Mouse (Mus musculus) kidney, embryonic 14.5 days (tissue): ENCODE data around the gene Krtap29-1. TPM values are rescaled to one million over a fixed set of nuclear protein-coding genes. Genes with fewer than 3 reads are reported as not detected.

ENCODE experiments used
- ATAC-seq: fragments of 200-750 bp; cut with Nextera tagmentation; 2 replicates; pipeline ENCODE4 v1.8.0; 2017; ENCODE audit warnings: moderate number of reproducible peaks, mild to moderate bottlenecking, moderate TSS enrichment, moderate library complexity; ENCODE audit not compliant: low FRiP score, low TSS enrichment
- H3K27ac ChIP-seq: fragments of 300-500 bp; sonication (generic); 2 replicates; pipeline ENCODE4 v1.5.1; 2014; ENCODE audit warnings: low read depth, mild to moderate bottlenecking, low read length, moderate library complexity, mixed read lengths
- H3K27me3 ChIP-seq: fragments of 300-500 bp; sonication (generic); 2 replicates; pipeline ENCODE4 v1.6.1; 2014; ENCODE audit warnings: mild to moderate bottlenecking, low read length; ENCODE audit not compliant: control insufficient read depth, insufficient read depth
- H3K36me3 ChIP-seq: fragments of 300-500 bp; sonication (generic); 2 replicates; pipeline ENCODE4 v1.6.1; 2014; ENCODE audit warnings: low read length, mixed read lengths; ENCODE audit not compliant: control insufficient read depth, insufficient read depth
- H3K4me1 ChIP-seq: fragments of 300-500 bp; sonication (generic); 2 replicates; pipeline ENCODE4 v1.6.1; 2014; ENCODE audit warnings: low read length, mixed read lengths; ENCODE audit not compliant: control insufficient read depth, insufficient read depth
- H3K4me2 ChIP-seq: fragments of 300-500 bp; sonication (generic); replicated peaks from 2 replicates; pipeline ENCODE4 v1.6.1; 2014; ENCODE audit warnings: low read depth, mild to moderate bottlenecking, low read length
- H3K4me3 ChIP-seq: fragments of 300-500 bp; sonication (generic); 2 replicates; pipeline ENCODE4 v1.5.1; 2014; ENCODE audit warnings: mild to moderate bottlenecking, low read length
- H3K9ac ChIP-seq: fragments of 300-500 bp; sonication (generic); 2 replicates; pipeline ENCODE4 v1.6.1; 2014; ENCODE audit warnings: low read depth, mild to moderate bottlenecking, low read length, moderate library complexity
- H3K9me3 ChIP-seq: fragments of 300-500 bp; sonication (generic); 2 replicates; pipeline ENCODE4 v1.6.1; 2016; ENCODE audit warnings: low read length; ENCODE audit not compliant: control insufficient read depth
- WGBS: fragments of 180-500 bp; shearing (Covaris S2); extraction: QIAGEN DNeasy Blood & Tissue Kit; methylation state at CpG from one replicate; pipeline ENCODE4 v1.1.7; 2014; 5-methylcytosine and 5-hydroxymethylcytosine counted together
- polyA plus RNA-seq: library from polyadenylated mRNA; unstranded; fragments of >200 nt; fragmentation: Nextera tagmentation; extraction: Ambion mirVana; gene quantifications from 2 replicates; pipeline ENCODE4 v1.2.1, GENCODE M21; 2014

Krtap29-1 gene
- polyA plus RNA-seq, 1 experiment from 2014 or later, result not detected

- 75% methylated on average over 20 of the region's 20 CpGs for WGBS
- H3K27me3 ChIP-seq, result no peaks in the 10 kb centered on the region; the same call in none of the 2 replicates
- H3K4me1 ChIP-seq, result no peaks in the 10 kb centered on the region
- no peak overlapping the region for H3K4me2 ChIP-seq
- no peaks in the 10 kb centered on the region for H3K36me3 ChIP-seq
- no peaks in the 10 kb centered on the region for H3K9me3 ChIP-seq
- no peak overlapping the region for H3K4me3 ChIP-seq
- H3K27ac ChIP-seq, result no peak overlapping the region
- H3K9ac ChIP-seq, result no peak overlapping the region
- ATAC-seq, result no peak
Observed at GRCm38 (mm10) chr11:99985291-99986092, 6.6 kb upstream of the Krtap29-1 start.

DNA sequence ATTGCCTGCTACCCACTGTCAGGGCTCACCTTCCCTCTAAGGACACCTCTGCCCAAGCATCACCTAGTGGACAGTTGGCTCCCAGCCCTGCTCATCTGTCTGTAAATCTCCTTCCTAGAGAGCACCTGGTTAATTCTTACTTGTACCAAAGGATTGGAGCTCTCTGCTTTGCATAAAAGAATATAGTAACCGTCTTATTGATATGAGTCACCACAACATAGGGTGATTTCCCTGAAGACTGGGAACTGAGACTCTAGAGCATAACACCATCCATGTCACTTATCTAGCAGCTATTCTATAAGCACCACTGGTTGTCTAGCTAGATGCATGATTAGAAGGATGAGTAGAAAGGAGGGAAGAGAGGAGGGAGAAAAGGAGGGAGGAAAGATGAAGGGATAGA is 4.6 kb upstream of the Krtap29-1 start:
- Histone ChIP-seq H3K9me3 (no peaks in the 10 kb centered on the region), H3K27ac (no peak overlapping the region), H3K4me3 (no peak overlapping the region), H3K36me3 (no peaks in the 10 kb centered on the region), H3K27me3 (no peaks in the 10 kb centered on the region; the same call in none of the 2 replicates), H3K9ac (no peak overlapping the region), H3K4me1 (no peaks in the 10 kb centered on the region), H3K4me2 (no peak overlapping the region)
- WGBS, result 90% methylated on average over 1 of the region's 1 CpGs
- no peak for ATAC-seq

DNA sequence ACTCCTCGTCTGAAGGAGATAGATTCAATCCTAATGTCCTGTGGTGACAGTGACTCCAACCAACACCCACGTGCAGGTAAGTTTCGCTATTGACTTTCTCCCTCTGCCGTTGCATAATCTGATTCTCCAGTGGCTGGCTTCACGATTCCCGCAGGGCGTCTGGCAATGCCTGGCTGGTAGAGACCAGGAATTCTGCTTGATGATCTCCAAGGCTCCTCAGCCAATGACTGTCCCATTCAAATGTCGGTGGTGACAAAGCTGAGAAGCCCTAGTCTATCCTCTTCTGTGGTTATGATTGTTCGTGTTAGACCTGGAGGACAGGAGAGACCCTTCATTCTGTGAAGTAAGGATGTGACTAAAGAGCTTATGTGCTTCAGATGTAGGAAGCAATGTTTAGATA is 3.9 kb upstream of the Krtap29-1 start:
- H3K4me2 ChIP-seq, result no peak overlapping the region
- H3K36me3 ChIP-seq, result no peaks in the 10 kb centered on the region
- 87% methylated on average over 9 of the region's 9 CpGs for WGBS
- no peak overlapping the region for H3K27ac ChIP-seq
- no peaks in the 10 kb centered on the region for H3K9me3 ChIP-seq
- no peak overlapping the region for H3K4me3 ChIP-seq
- H3K9ac ChIP-seq, result no peak overlapping the region
- ATAC-seq, result no peak
- no peaks in the 10 kb centered on the region; the same call in none of the 2 replicates for H3K27me3 ChIP-seq
- no peaks in the 10 kb centered on the region for H3K4me1 ChIP-seq

- Histone ChIP-seq H3K27me3 (no peaks in the 10 kb centered on the region), H3K4me3 (no peak overlapping the region), H3K9me3 (no peaks in the 10 kb centered on the region), H3K4me1 (no peaks in the 10 kb centered on the region), H3K4me2 (no peak overlapping the region), H3K36me3 (no peaks in the 10 kb centered on the region), H3K27ac (no peak overlapping the region), H3K9ac (no peak overlapping the region)
- 67% methylated on average over 2 of the region's 2 CpGs for WGBS
- ATAC-seq, result no peak
Observed at GRCm38 (mm10) chr11:99965961-99966360, 12.9 kb downstream of the Krtap29-1 start.

- 43% methylated on average over 6 of the region's 6 CpGs for WGBS
Observed at GRCm38 (mm10) chr11:99964213-99964612, 14.6 kb downstream of the Krtap29-1 start.

GRCm38 (mm10) chr11:99948175-99948574 is 30.7 kb downstream of the Krtap29-1 start, which contains the start of gene Krtap9-5:
Krtap9-5 (plus strand) TSS chr11:99948475.
- no peak for ATAC-seq
- H3K4me1 ChIP-seq, result no peaks in the 10 kb centered on the region
- H3K27ac ChIP-seq, result no peak within 1 kb of the TSS
- H3K36me3 ChIP-seq, result no peaks in the 10 kb centered on the region
- 80% methylated on average over 2 of the region's 2 CpGs for WGBS
- no peak within 1 kb of the TSS for H3K4me3 ChIP-seq
- H3K9me3 ChIP-seq, result no peaks in the 10 kb centered on the region
- no peak within 1 kb of the TSS for H3K4me2 ChIP-seq
- H3K9ac ChIP-seq, result no peak within 1 kb of the TSS
- H3K27me3 ChIP-seq, result no peaks in the 10 kb centered on the region

More at GRCm38 (mm10) chr11:99964213-99964612, 14.6 kb downstream of the Krtap29-1 start:
- Histone ChIP-seq H3K9ac (no peak overlapping the region), H3K36me3 (no peaks in the 10 kb centered on the region), H3K4me2 (no peak overlapping the region), H3K27ac (no peak overlapping the region), H3K9me3 (no peaks in the 10 kb centered on the region), H3K4me3 (no peak overlapping the region), H3K4me1 (no peaks in the 10 kb centered on the region), H3K27me3 (no peaks in the 10 kb centered on the region)
- no peak for ATAC-seq

GRCm38 (mm10) chr11:99937751-99938264 is 41.0 kb downstream of the Krtap29-1 start:
- Histone ChIP-seq H3K9ac (no peak overlapping the region), H3K4me3 (no peak overlapping the region), H3K27ac (no peak overlapping the region), H3K4me2 (no peak overlapping the region), H3K9me3 (no peaks in the 10 kb centered on the region), H3K36me3 (no peaks in the 10 kb centered on the region), H3K4me1 (no peaks in the 10 kb centered on the region), H3K27me3 (no peaks in the 10 kb centered on the region)
- WGBS, result 87% methylated on average over 9 of the region's 9 CpGs
- no peak for ATAC-seq

DNA sequence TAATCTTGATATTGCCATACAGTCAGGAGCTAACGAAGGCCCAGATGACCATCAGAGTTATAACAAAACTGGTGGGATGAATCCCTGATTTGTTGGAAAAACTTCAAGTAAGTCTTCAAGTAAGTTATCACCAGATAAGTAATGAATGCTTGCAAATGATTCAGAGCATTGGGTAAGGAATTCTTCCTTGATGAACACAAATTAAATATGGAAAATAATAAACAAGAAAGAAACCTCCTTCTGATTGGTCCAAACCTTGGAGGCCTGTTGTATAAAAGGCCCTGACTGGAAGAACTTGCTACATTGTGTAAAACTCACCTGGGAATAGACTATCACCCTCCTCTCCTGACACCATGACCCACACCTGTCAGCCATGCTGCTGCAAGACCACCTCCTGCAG is 42.9 kb downstream of the Krtap29-1 start, which contains the start of gene Krtap31-2:
TSS of gene Krtap31-2 (plus strand) at position 301 of the 400 bp plus-strand sequence.
- Histone ChIP-seq H3K36me3 (no peaks in the 10 kb centered on the region), H3K4me3 (no peak within 1 kb of the TSS), H3K4me1 (no peaks in the 10 kb centered on the region), H3K9me3 (no peaks in the 10 kb centered on the region), H3K4me2 (no peak within 1 kb of the TSS), H3K27ac (no peak within 1 kb of the TSS), H3K9ac (no peak within 1 kb of the TSS), H3K27me3 (no peaks in the 10 kb centered on the region)
- no peak for ATAC-seq
- WGBS, result 82% methylated on average over 1 of the region's 1 CpGs
